Mouse (Mus musculus) midbrain, embryonic 15.5 days (tissue): Measurements from ENCODE around the gene Meox2. TPM values are rescaled to one million over a fixed set of nuclear protein-coding genes. Genes with fewer than 3 reads are reported as not detected.
"Not testable (repeated sequence)": the region's sequence is repeated elsewhere in the genome, so short reads cannot be mapped to it uniquely, and the experiment has no call there.

Experiments used
- ATAC-seq: fragments of 200-750 bp; cut with Nextera tagmentation; replicated peaks from 2 replicates; pipeline ENCODE4 v1.8.0; 2017; ENCODE audit warnings: moderate TSS enrichment
- H3K27ac ChIP-seq: fragments of 300-500 bp; sonication (generic); 2 replicates; pipeline ENCODE4 v1.5.1; 2015; ENCODE audit warnings: mild to moderate bottlenecking, inconsistent platforms
- H3K27me3 ChIP-seq: fragments of 300-500 bp; sonication (generic); replicated peaks from 2 replicates; pipeline ENCODE4 v1.6.1; 2015; ENCODE audit warnings: inconsistent platforms
- H3K36me3 ChIP-seq: fragments of 300-500 bp; sonication (generic); replicated peaks from 2 replicates; pipeline ENCODE4 v1.6.1; 2015; ENCODE audit warnings: inconsistent platforms
- H3K4me1 ChIP-seq: fragments of 300-500 bp; sonication (generic); 2 replicates; pipeline ENCODE4 v1.6.1; 2015; ENCODE audit warnings: inconsistent platforms
- H3K4me2 ChIP-seq: fragments of 300-500 bp; sonication (generic); 2 replicates; pipeline ENCODE4 v1.6.1; 2015; ENCODE audit warnings: inconsistent platforms, mild to moderate bottlenecking, moderate library complexity
- H3K4me3 ChIP-seq: fragments of 300-500 bp; sonication (generic); 2 replicates; pipeline ENCODE4 v1.5.1; 2015; ENCODE audit warnings: mild to moderate bottlenecking, inconsistent platforms
- H3K9ac ChIP-seq: fragments of 300-500 bp; sonication (generic); 2 replicates; pipeline ENCODE4 v1.6.1; 2015; ENCODE audit warnings: mild to moderate bottlenecking, inconsistent platforms
- H3K9me3 ChIP-seq: fragments of 300-500 bp; sonication (generic); 2 replicates; pipeline ENCODE4 v1.6.1; 2016; ENCODE audit warnings: inconsistent platforms
- WGBS: fragments of 180-500 bp; shearing (Covaris S2); methylation state at CpG from one replicate; pipeline ENCODE4 v1.1.7; 2015; ENCODE audit warnings: mixed read lengths; 5-methylcytosine and 5-hydroxymethylcytosine counted together
- polyA plus RNA-seq: library from polyadenylated mRNA; unstranded; fragments of >200 nt; fragmentation: Nextera tagmentation; extraction: Ambion mirVana; gene quantifications from 2 replicates; pipeline ENCODE4 v1.2.1, GENCODE M21; 2015

Meox2 gene
- 0.26 and 0.54 TPM in 2 replicates for polyA plus RNA-seq

- Histone ChIP-seq H3K36me3 (no peaks in the 10 kb centered on the region), H3K27ac (no peak within 1 kb of the TSS), H3K9me3 (no peaks in the 10 kb centered on the region), H3K4me3 (peak within 1 kb of the TSS; percentile 52), H3K4me2 (peak within 1 kb of the TSS; percentile 98), H3K9ac (peak within 1 kb of the TSS; percentile 34), H3K27me3 (peaks cover 49% of the 10 kb centered on the region), H3K4me1 (peaks cover 16% of the 10 kb centered on the region)
- ATAC-seq = peak; percentile 85
- 0% methylated on average over 12 of the region's 12 CpGs for WGBS
Observed at GRCm38 (mm10) chr12:37108390-37108738, at the start of gene Meox2. TSS of gene Meox2 (plus strand) at chr12:37108540.

DNA sequence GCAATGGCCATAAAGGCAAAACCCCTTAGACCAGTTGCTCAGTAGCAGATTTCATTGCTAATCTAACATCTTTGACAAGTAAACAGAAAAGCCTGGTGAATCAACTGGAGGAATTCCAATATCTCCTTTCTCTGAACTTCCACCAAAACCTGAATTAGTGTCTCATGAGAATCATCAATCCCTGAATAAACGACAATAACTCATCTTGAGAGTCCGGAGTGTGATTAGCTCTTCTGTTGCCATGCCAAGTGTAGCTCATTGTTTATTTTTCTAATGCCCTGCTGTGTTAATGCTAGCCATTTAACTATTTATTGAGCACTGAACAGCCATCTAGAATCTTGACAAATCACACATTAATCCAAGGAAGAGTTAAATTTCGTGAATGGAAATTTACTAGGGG, 35.7 kb upstream of the Meox2 start:
- Histone ChIP-seq H3K27me3 (no peaks in the 10 kb centered on the region), H3K4me3 (no peak overlapping the region), H3K27ac (no peak overlapping the region), H3K4me1 (no peaks in the 10 kb centered on the region), H3K36me3 (no peaks in the 10 kb centered on the region), H3K4me2 (no peak overlapping the region), H3K9ac (no peak overlapping the region), H3K9me3 (no peaks in the 10 kb centered on the region)
- WGBS = 59% methylated on average over 3 of the region's 3 CpGs
- ATAC-seq = no peak

GRCm38 (mm10) chr12:37077308-37077707, 31.0 kb upstream of the Meox2 start:
- Histone ChIP-seq H3K9ac (no peak overlapping the region), H3K27ac (no peak overlapping the region), H3K27me3 (no peaks in the 10 kb centered on the region), H3K4me2 (no peak overlapping the region), H3K4me1 (no peaks in the 10 kb centered on the region), H3K36me3 (no peaks in the 10 kb centered on the region), H3K4me3 (no peak overlapping the region), H3K9me3 (no peaks in the 10 kb centered on the region)
- no peak for ATAC-seq
- WGBS = 72% methylated on average over 1 of the region's 1 CpGs

DNA sequence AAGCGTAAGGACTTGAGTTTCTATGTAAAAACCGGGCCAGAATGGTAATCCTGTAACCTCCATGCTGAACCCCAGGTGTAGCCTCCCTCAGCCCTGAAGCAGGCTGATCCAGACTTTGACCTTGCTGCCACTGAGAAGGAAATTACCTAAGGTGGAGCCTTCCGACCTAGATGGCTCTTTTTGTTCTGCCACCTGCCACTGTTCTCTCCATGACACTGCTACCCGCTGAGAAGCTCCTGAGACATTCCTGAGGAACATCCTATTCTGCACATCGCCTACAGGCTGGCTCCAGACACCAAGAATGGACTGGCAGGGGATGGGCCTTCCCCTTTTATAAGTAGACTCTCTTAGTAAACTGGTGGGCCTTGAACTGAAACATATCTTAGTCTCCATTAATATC, 28.3 kb upstream of the Meox2 start:
- ATAC-seq, H3K27ac ChIP-seq, H3K9me3 ChIP-seq, H3K9ac ChIP-seq, H3K4me3 ChIP-seq, H3K4me1 ChIP-seq, H3K36me3 ChIP-seq, H3K4me2 ChIP-seq, H3K27me3 ChIP-seq: not testable (repeated sequence)
- WGBS = 56% methylated on average over 5 of the region's 5 CpGs

- Histone ChIP-seq H3K36me3 (no peaks in the 10 kb centered on the region), H3K4me1 (peaks cover 16% of the 10 kb centered on the region), H3K27ac (no peak overlapping the region), H3K4me3 (no peak overlapping the region), H3K9me3 (no peaks in the 10 kb centered on the region), H3K27me3 (peaks cover 49% of the 10 kb centered on the region), H3K4me2 (no peak overlapping the region), H3K9ac (no peak overlapping the region)
- 38% methylated on average over 8 of the region's 8 CpGs for WGBS
- ATAC-seq = no peak
Observed at GRCm38 (mm10) chr12:37106541-37106940, 1.8 kb upstream of the Meox2 start.

- Histone ChIP-seq H3K4me2 (no peak overlapping the region), H3K27me3 (peaks cover 49% of the 10 kb centered on the region), H3K36me3 (no peaks in the 10 kb centered on the region), H3K9me3 (no peaks in the 10 kb centered on the region), H3K9ac (no peak overlapping the region), H3K4me3 (no peak overlapping the region), H3K27ac (no peak overlapping the region), H3K4me1 (peaks cover 16% of the 10 kb centered on the region)
- 55% methylated on average over 2 of the region's 2 CpGs for WGBS
- ATAC-seq = no peak
Observed at GRCm38 (mm10) chr12:37107150-37107549, 1.2 kb upstream of the Meox2 start.

- peaks cover 49% of the 10 kb centered on the region for H3K27me3 ChIP-seq
- 25% methylated on average over 20 of the region's 20 CpGs for WGBS
- H3K4me3 ChIP-seq = peak overlapping the region; percentile 52
- H3K36me3 ChIP-seq = no peaks in the 10 kb centered on the region
- H3K4me2 ChIP-seq = peak overlapping the region; percentile 98
- H3K27ac ChIP-seq = no peak overlapping the region
- peaks cover 16% of the 10 kb centered on the region for H3K4me1 ChIP-seq
- ATAC-seq = peak; percentile 25; the same call in 1 of the 2 replicates
- no peaks in the 10 kb centered on the region for H3K9me3 ChIP-seq
- no peak overlapping the region; the same call in 1 of the 2 replicates for H3K9ac ChIP-seq
Observed at GRCm38 (mm10) chr12:37107713-37108389, 489 bp upstream of the Meox2 start.

DNA sequence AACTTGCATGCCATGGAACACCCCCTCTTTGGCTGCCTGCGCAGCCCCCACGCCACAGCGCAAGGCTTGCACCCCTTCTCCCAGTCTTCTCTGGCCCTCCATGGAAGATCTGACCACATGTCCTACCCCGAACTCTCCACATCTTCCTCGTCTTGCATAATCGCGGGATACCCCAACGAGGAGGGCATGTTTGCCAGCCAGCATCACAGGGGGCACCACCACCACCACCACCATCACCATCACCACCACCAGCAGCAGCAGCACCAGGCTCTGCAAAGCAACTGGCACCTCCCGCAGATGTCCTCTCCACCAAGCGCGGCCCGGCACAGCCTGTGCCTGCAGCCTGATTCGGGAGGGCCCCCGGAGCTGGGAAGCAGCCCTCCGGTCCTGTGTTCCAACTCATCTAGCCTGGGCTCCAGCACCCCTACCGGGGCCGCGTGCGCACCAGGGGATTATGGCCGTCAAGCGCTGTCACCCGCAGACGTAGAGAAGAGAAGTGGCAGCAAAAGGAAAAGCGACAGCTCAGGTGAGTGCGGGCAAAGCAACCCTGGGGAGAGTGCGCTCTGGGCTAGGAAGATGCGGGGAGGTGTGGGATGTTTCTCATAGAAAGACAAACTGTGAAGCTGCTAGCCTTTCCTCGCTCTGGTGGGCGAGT, 606 bp downstream of the Meox2 start:
- H3K27ac ChIP-seq = no peak overlapping the region
- WGBS = under 1% methylated on average over 29 of the region's 29 CpGs
- peak overlapping the region; percentile 98 for H3K4me2 ChIP-seq
- peak; percentile 84 for ATAC-seq
- H3K27me3 ChIP-seq = peaks cover 49% of the 10 kb centered on the region
- H3K36me3 ChIP-seq = no peaks in the 10 kb centered on the region
- peak overlapping the region; percentile 52 for H3K4me3 ChIP-seq
- H3K4me1 ChIP-seq = peaks cover 16% of the 10 kb centered on the region
- no peaks in the 10 kb centered on the region for H3K9me3 ChIP-seq
- H3K9ac ChIP-seq = peak overlapping the region; percentile 34

- H3K9ac ChIP-seq = peak overlapping the region; percentile 34
- peak overlapping the region; percentile 52 for H3K4me3 ChIP-seq
- 5% methylated on average over 18 of the region's 18 CpGs for WGBS
- H3K27ac ChIP-seq = no peak overlapping the region
- H3K27me3 ChIP-seq = peaks cover 49% of the 10 kb centered on the region
- H3K9me3 ChIP-seq = no peaks in the 10 kb centered on the region
- H3K4me1 ChIP-seq = peaks cover 16% of the 10 kb centered on the region
- peak; percentile 64 for ATAC-seq
- H3K4me2 ChIP-seq = peak overlapping the region; percentile 98
- no peaks in the 10 kb centered on the region for H3K36me3 ChIP-seq
Observed at GRCm38 (mm10) chr12:37109474-37110012, 1.2 kb downstream of the Meox2 start.

GRCm38 (mm10) chr12:37110977-37111376, 2.6 kb downstream of the Meox2 start:
- Histone ChIP-seq H3K27me3 (peaks cover 46% of the 10 kb centered on the region), H3K4me1 (peaks cover 16% of the 10 kb centered on the region), H3K9me3 (no peaks in the 10 kb centered on the region), H3K4me3 (no peak overlapping the region), H3K36me3 (no peaks in the 10 kb centered on the region), H3K4me2 (no peak overlapping the region), H3K9ac (no peak overlapping the region), H3K27ac (no peak overlapping the region)
- 69% methylated on average over 9 of the region's 9 CpGs for WGBS
- ATAC-seq = no peak

- 78% methylated on average over 5 of the region's 5 CpGs for WGBS
- ATAC-seq = no peak
- no peaks in the 10 kb centered on the region for H3K27me3 ChIP-seq
Observed at GRCm38 (mm10) chr12:37119246-37119645, 10.9 kb downstream of the Meox2 start.

GRCm38 (mm10) chr12:37123763-37124162, 15.4 kb downstream of the Meox2 start:
- Histone ChIP-seq H3K27ac (no peak overlapping the region), H3K36me3 (no peaks in the 10 kb centered on the region), H3K9ac (no peak overlapping the region), H3K4me3 (no peak overlapping the region), H3K4me1 (no peaks in the 10 kb centered on the region), H3K9me3 (no peaks in the 10 kb centered on the region), H3K4me2 (no peak overlapping the region), H3K27me3 (no peaks in the 10 kb centered on the region)
- no peak for ATAC-seq
- whole genome bisulfite sequencing = 99% methylated on average over 2 of the region's 2 CpGs

More at GRCm38 (mm10) chr12:37119246-37119645, 10.9 kb downstream of the Meox2 start:
- Histone ChIP-seq H3K4me3 (no peak overlapping the region), H3K4me2 (no peak overlapping the region), H3K9ac (no peak overlapping the region), H3K9me3 (no peaks in the 10 kb centered on the region), H3K4me1 (no peaks in the 10 kb centered on the region), H3K36me3 (no peaks in the 10 kb centered on the region), H3K27ac (no peak overlapping the region)
